Mouse (Mus musculus) MEL (cell line): Measurements from ENCODE around the gene Pkhd1.

Source experiments
- CTCF ChIP-seq, 3 experiments: IDR thresholded peaks in 2 of 3; conservative IDR thresholded peaks in 1 of 3; 2 replicates each; pipeline ENCODE4 v1.5.1; 2011 to 2012; ENCODE audit warnings: low read length in 3 of 3, low read depth in 2 of 3, mild to moderate bottlenecking in 2 of 3, improper control_type of control experiment in 1 of 3, inconsistent platforms in 1 of 3, mixed read lengths in 1 of 3, moderate library complexity in 1 of 3; ENCODE audit not compliant: control insufficient read depth in 1 of 3, insufficient read depth in 1 of 3, poor library complexity in 1 of 3, severe bottlenecking in 1 of 3
- EP300 ChIP-seq, 2 experiments: IDR thresholded peaks; 2 replicates each; pipeline ENCODE4 v1.6.1; 2011; ENCODE audit warnings: improper control_type of control experiment in 2 of 2, low read length in 2 of 2, low read depth in 1 of 2, mild to moderate bottlenecking in 1 of 2
- GABPA ChIP-seq: IDR thresholded peaks from 2 replicates; pipeline ENCODE4 v1.6.1; 2012; ENCODE audit warnings: low read depth, mild to moderate bottlenecking, inconsistent platforms, low read length, improper control_type of control experiment, moderate library complexity
- GATA1 ChIP-seq: IDR thresholded peaks from 2 replicates; pipeline ENCODE4 v1.6.1; 2011; ENCODE audit warnings: low read depth, low read length, improper control_type of control experiment
- MAFK ChIP-seq: IDR thresholded peaks from 2 replicates; pipeline ENCODE4 v1.6.1; 2011; ENCODE audit warnings: low read depth, mild to moderate bottlenecking, low read length, improper control_type of control experiment, borderline replicate concordance
- MAX ChIP-seq: IDR thresholded peaks from 2 replicates; pipeline ENCODE4 v1.6.1; 2011; ENCODE audit warnings: low read length, improper control_type of control experiment
- MAZ ChIP-seq: IDR thresholded peaks from 2 replicates; pipeline ENCODE4 v1.6.1; 2012; ENCODE audit warnings: low read depth, mild to moderate bottlenecking, inconsistent platforms, low read length, improper control_type of control experiment
- MYB ChIP-seq: IDR thresholded peaks from 2 replicates; pipeline ENCODE4 v1.6.1; 2011; ENCODE audit warnings: mild to moderate bottlenecking, low read depth, low read length, improper control_type of control experiment
- POLR2A ChIP-seq, 2 experiments: IDR thresholded peaks; 2 replicates each; pipeline ENCODE4 v1.6.1; 2011 to 2012; ENCODE audit warnings: low read length in 2 of 2, mild to moderate bottlenecking in 2 of 2, control low read depth in 1 of 2, improper control_type of control experiment in 1 of 2, low read depth in 1 of 2, moderate library complexity in 1 of 2; ENCODE audit not compliant: control insufficient read depth in 1 of 2, insufficient read depth in 1 of 2, poor library complexity in 1 of 2
- POLR2AphosphoS2 ChIP-seq: IDR thresholded peaks from 2 replicates; pipeline ENCODE4 v1.6.1; 2011; ENCODE audit warnings: low read length, improper control_type of control experiment
- TAL1 ChIP-seq: IDR thresholded peaks from 2 replicates; pipeline ENCODE4 v1.6.1; 2012; ENCODE audit warnings: mild to moderate bottlenecking, inconsistent platforms, low read length, moderate library complexity, mixed read lengths
- TCF12 ChIP-seq: IDR thresholded peaks from 2 replicates; pipeline ENCODE4 v1.6.1; 2014; ENCODE audit warnings: low read depth, mild to moderate bottlenecking, inconsistent platforms, low read length, improper control_type of control experiment, moderate library complexity
- USF1 ChIP-seq: IDR thresholded peaks from 2 replicates; pipeline ENCODE4 v1.6.1; 2014; ENCODE audit warnings: low read depth, mild to moderate bottlenecking, inconsistent platforms, low read length, improper control_type of control experiment, moderate library complexity
- USF2 ChIP-seq, 2 experiments: IDR thresholded peaks; 2 replicates each; pipeline ENCODE4 v1.6.1; 2011 to 2012; ENCODE audit warnings: improper control_type of control experiment in 2 of 2, low read length in 2 of 2, borderline replicate concordance in 1 of 2, inconsistent platforms in 1 of 2, low read depth in 1 of 2, mild to moderate bottlenecking in 1 of 2; ENCODE audit not compliant: insufficient read depth in 1 of 2

DNA sequence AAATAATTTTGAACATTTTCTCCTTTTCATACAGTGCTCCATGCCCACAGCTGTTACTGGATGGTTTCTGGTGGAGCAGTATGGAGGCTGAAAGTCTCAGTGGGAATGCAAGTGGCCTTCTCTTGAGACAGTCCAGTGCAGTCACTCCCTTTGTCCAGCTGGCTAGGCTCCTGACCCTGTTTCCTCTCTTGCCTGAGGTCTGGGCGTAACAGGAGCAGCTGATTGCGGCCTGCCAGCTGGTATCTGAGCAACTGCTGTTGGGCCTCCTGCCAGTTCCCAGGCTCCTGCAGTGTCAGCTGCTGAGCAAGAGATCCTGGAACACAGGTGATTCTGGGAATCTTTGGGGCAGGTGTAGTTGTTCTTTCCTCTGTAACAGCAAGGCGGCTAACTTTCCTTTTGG, 559.6 kb downstream of the Pkhd1 start:
- TF ChIP-seq MAX, result no peak
- no peak for TF ChIP-seq CTCF (IDR thresholded peaks at IDR 0.05 in 2 of 3, conservative IDR thresholded peaks at IDR 0.05 in 1 of 3; ENCODE audit: control insufficient read depth in 1 of 3, insufficient read depth in 1 of 3, low read depth in 2 of 3, low read length in 3 of 3, poor library complexity in 1 of 3, severe bottlenecking in 1 of 3)
- no peak for TF ChIP-seq EP300 (IDR thresholded peaks at IDR 0.05; ENCODE audit: low read depth in 1 of 2, low read length in 2 of 2)
- no peak for TF ChIP-seq MYB
- no peak for TF ChIP-seq POLR2A (IDR thresholded peaks at IDR 0.05; ENCODE audit: control insufficient read depth in 1 of 2, insufficient read depth in 1 of 2, low read depth in 1 of 2, low read length in 2 of 2, poor library complexity in 1 of 2)
- no peak for TF ChIP-seq TCF12
- no peak for TF ChIP-seq MAFK
- TF ChIP-seq TAL1, result no peak
- no peak for TF ChIP-seq POLR2AphosphoS2
- TF ChIP-seq USF1, result no peak
- TF ChIP-seq MAZ, result no peak
- no peak for TF ChIP-seq GATA1
- no peak for TF ChIP-seq GABPA
- TF ChIP-seq USF2 (IDR thresholded peaks at IDR 0.05; ENCODE audit: borderline replicate concordance in 1 of 2, insufficient read depth in 1 of 2, low read depth in 1 of 2, low read length in 2 of 2), result no peak
